Mouse (Mus musculus): ENCODE results near the gene Mdm2.
"Not testable (repeated sequence)": the region's sequence is repeated elsewhere in the genome, so short reads cannot be mapped to it uniquely, and the experiment has no call there.

DNA sequence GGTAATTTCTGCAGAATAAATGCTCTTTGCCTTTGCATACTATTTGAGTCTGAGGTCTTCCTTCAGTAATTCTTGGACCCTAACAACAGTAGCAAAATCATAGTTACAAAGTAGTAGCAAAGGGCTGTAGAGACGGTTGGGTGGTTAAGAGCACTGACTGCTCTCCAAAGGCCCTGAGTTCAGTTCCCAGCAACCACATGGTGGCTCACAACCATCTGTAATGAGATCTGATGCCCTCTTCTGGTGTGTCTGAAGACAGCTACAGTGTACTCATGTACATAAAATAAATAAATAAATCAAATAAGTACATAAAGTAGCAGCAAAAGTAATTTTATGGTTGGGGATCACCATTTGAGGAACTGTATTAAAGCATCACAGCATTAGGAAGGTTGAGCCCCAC lies 5.1 kb upstream of the Mdm2 start:
- not testable (repeated sequence) for TF ChIP-seq CTCF (IDR thresholded peaks at IDR 0.05; ENCODE audit: control insufficient read depth, insufficient read depth, low read length); POLR2A (IDR thresholded peaks at IDR 0.05; ENCODE audit: borderline replicate concordance, control insufficient read depth, low read depth, low read length)
